Mouse (Mus musculus): Measurements from ENCODE around the gene Acyp1.

Acyp1 gene

GRCm38 (mm10) chr12:85287809-85288485 lies at the start of gene Acyp1:
TSS of gene Acyp1 (minus strand) at chr12:85288438.
- no peak for DNase-seq

GRCm38 (mm10) chr12:85337567-85338311 lies 49.5 kb upstream of the Acyp1 start:
- DNase-seq: no peak

GRCm38 (mm10) chr12:85330153-85330552 lies 41.9 kb upstream of the Acyp1 start:
- DNase-seq: no peak

GRCm38 (mm10) chr12:85308651-85309050 lies 20.4 kb upstream of the Acyp1 start:
- DNase-seq: no peak

GRCm38 (mm10) chr12:85305247-85305892 lies 17.1 kb upstream of the Acyp1 start:
- peak; percentile 88 for DNase-seq

GRCm38 (mm10) chr12:85304725-85305124 lies 16.5 kb upstream of the Acyp1 start:
- no peak for DNase-seq

- no peak for DNase-seq
Observed at GRCm38 (mm10) chr12:85303256-85303655, 15.0 kb upstream of the Acyp1 start.

- no peak for DNase-seq
Observed at GRCm38 (mm10) chr12:85298835-85299180, 10.6 kb upstream of the Acyp1 start.

- no peak for DNase-seq
Observed at GRCm38 (mm10) chr12:85298127-85298834, 10.0 kb upstream of the Acyp1 start.

- no peak for DNase-seq
Observed at GRCm38 (mm10) chr12:85297345-85297997, 9.2 kb upstream of the Acyp1 start.

GRCm38 (mm10) chr12:85296915-85297314 lies 8.7 kb upstream of the Acyp1 start:
- DNase-seq: no peak

GRCm38 (mm10) chr12:85295506-85295905 lies 7.3 kb upstream of the Acyp1 start:
- DNase-seq: no peak

- no peak for DNase-seq
Observed at GRCm38 (mm10) chr12:85292906-85293305, 4.7 kb upstream of the Acyp1 start.

GRCm38 (mm10) chr12:85292288-85292687 lies 4.0 kb upstream of the Acyp1 start:
- DNase-seq: no peak

- DNase-seq: no peak
Observed at GRCm38 (mm10) chr12:85291541-85291940, 3.3 kb upstream of the Acyp1 start.

GRCm38 (mm10) chr12:85290633-85291032 lies 2.4 kb upstream of the Acyp1 start:
- no peak for DNase-seq

- DNase-seq: no peak
Observed at GRCm38 (mm10) chr12:85289157-85290000, 1.1 kb upstream of the Acyp1 start.

GRCm38 (mm10) chr12:85288486-85289156 lies 383 bp upstream of the Acyp1 start, which contains the start of gene Zc2hc1c:
TSS of gene Zc2hc1c (plus strand) at chr12:85288591.
- DNase-seq: peak; percentile 71

GRCm38 (mm10) chr12:85286941-85287340 lies 1.3 kb downstream of the Acyp1 start:
- DNase-seq: no peak

- no peak for DNase-seq
Observed at GRCm38 (mm10) chr12:85284996-85285395, 3.2 kb downstream of the Acyp1 start.

- DNase-seq: no peak
Observed at GRCm38 (mm10) chr12:85284331-85284730, 3.9 kb downstream of the Acyp1 start.
